Mouse (Mus musculus): Measurements from ENCODE around the gene Ak5. TPM values are rescaled to one million over a fixed set of nuclear protein-coding genes. Genes with fewer than 3 reads are reported as not detected.

Ak5 gene
- polyA plus RNA-seq, 1 experiment from 2014 or later: 1.2 TPM

DNA sequence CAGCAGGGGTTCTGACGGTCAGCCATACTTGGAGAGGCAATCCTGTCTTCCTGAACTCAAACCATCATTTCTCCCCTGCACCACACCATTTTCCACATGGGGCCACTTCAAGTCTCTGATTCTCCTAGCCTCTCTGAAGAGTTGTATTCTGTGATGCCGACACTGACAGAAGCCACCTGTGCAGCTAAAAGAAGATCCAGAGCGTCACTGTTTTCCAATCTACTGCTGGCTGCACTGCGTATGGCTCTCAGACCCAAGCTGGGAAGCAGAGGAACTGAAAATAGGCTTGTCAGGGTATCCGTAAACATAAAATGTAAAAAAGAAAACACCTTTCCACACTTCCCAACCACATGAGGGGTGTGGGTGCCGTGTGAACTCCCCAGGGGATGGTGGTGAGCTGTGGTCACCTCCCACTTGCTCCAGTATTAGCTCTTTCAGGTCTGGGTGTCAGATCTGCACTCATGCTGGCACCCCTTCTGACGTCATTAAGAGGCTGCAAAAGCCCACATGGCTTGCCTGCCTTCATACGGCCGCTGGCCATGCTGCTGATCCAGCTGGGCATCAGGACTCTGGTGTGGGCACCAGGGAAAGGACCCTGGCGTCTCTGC lies 88.1 kb downstream of the Ak5 start:
- H3K4me3 ChIP-seq (replicated peaks): no peak overlapping the region
- H3K4me1 ChIP-seq: peaks cover 13% of the 10 kb centered on the region
- H3K9me3 ChIP-seq: no peaks in the 10 kb centered on the region
- no peak overlapping the region for H3K27ac ChIP-seq
- H3K27me3 ChIP-seq: no peaks in the 10 kb centered on the region
- ATAC-seq (ENCODE audit: low FRiP score): no peak
- no peaks in the 10 kb centered on the region for H3K36me3 ChIP-seq (replicated peaks)
- 86% methylated on average over 10 of the region's 10 CpGs for WGBS
- no peak overlapping the region for H3K9ac ChIP-seq
- no peak overlapping the region for H3K4me2 ChIP-seq

DNA sequence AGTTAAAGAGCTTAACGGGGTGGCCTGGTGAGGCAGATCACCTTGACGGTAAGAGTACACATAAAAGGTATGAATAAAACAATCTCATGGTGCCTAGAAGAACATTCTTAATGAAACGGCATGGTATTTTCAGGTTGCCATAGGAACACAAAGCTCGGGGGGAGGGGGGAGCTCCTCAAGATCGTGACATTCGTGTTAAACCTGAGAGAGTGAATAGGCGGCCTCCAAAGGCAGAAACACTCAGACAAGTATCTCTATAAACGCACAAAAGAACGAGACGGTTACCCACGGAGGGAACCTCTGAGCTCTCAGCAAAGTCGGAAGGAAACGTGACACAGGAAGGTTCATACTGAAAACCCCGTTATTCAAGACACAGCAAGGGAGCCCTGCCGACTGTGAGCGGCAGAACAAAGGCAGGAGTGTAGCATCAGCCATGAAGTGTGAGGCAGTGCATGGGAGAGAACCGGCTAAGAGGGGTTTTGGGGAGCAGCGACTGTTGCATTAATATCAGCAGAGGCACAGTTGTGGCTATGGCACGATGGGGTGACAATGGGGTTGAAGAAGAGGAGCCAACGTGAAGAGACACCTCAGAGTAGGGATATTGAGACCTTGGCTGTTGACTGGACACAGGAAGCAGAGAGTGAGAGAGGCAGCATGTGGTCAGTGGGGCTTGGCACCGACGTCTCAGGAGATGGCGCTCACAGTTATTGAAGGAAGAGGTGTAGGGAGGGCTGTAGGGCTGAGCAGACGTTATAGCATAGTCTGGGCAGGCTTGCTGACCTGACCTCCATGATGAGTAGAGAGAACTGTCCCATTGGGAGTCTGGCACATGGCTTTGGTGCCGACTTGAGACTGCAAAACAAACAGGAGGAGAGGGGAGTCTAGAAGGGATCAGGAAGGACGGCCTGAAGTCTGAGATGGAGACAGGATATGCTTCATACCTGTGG lies 89.6 kb downstream of the Ak5 start:
- H3K4me1 ChIP-seq: peaks cover 13% of the 10 kb centered on the region
- H3K9me3 ChIP-seq: no peaks in the 10 kb centered on the region
- H3K27me3 ChIP-seq: no peaks in the 10 kb centered on the region
- 57% methylated on average over 26 of the region's 26 CpGs for WGBS
- peak overlapping the region; percentile 47; the same call in 1 of the 2 replicates for H3K27ac ChIP-seq
- H3K4me2 ChIP-seq: peak overlapping the region; percentile 11
- no peak overlapping the region for H3K4me3 ChIP-seq (replicated peaks)
- H3K36me3 ChIP-seq (replicated peaks): no peaks in the 10 kb centered on the region
- no peak overlapping the region for H3K9ac ChIP-seq
- ATAC-seq (ENCODE audit: low FRiP score): peak; percentile 64; the same call in 1 of the 2 replicates

DNA sequence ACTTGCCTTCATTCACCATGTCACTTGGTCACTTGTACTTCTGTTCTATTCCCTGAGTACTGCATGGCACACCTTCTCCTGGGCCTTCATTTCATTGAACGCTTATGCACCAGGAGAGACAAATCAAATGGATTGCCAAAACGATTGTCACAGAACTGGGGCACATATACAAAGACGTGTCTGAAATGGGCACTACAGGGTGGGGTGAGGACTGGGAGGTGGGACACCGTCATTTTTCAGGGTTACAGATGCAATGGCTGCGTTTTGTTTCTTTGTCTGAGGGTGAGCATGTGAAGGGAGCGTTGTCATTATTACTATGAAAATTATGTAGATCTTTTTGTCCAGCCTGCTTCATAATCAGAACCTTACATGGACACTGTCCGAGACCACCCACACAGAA lies 90.4 kb downstream of the Ak5 start:
- ATAC-seq (ENCODE audit: low FRiP score): 0 out of 2 replicates have a peak, but pooled peaks have one; percentile 3
- Histone ChIP-seq H3K27ac (no peak overlapping the region), H3K4me1 (peaks cover 13% of the 10 kb centered on the region), H3K4me2 (no peak overlapping the region), H3K4me3 (replicated peaks) (no peak overlapping the region), H3K36me3 (replicated peaks) (no peaks in the 10 kb centered on the region), H3K27me3 (no peaks in the 10 kb centered on the region), H3K9ac (no peak overlapping the region), H3K9me3 (no peaks in the 10 kb centered on the region)
- 78% methylated on average over 7 of the region's 7 CpGs for WGBS

DNA sequence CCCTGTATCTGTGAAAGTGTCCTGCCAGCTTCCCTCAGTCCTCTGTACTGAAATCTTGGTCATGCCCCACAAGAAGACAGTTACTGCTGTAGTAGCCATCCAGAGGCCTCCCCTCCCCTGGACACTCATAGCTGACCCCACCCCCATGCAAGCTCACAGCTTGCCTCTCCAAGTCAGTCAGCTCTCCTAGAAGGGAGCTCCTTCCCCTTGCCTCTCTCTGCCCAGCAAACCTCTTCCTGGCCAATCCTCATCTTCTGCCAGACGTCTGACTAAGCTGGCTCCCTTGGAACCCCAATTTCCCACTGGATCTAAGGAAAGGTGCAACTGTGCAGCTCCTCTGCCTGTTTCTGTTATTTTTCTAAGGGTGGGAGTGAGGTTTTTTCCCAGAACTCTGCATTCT lies 90.9 kb downstream of the Ak5 start:
- no peaks in the 10 kb centered on the region for H3K27me3 ChIP-seq
- H3K4me2 ChIP-seq: no peak overlapping the region
- no peaks in the 10 kb centered on the region for H3K36me3 ChIP-seq (replicated peaks)
- no peak for ATAC-seq (ENCODE audit: low FRiP score)
- H3K27ac ChIP-seq: no peak overlapping the region
- H3K4me1 ChIP-seq: peaks cover 13% of the 10 kb centered on the region
- no peak overlapping the region for H3K9ac ChIP-seq
- H3K4me3 ChIP-seq (replicated peaks): no peak overlapping the region
- 72% methylated on average over 1 of the region's 1 CpGs for WGBS
- H3K9me3 ChIP-seq: no peaks in the 10 kb centered on the region

DNA sequence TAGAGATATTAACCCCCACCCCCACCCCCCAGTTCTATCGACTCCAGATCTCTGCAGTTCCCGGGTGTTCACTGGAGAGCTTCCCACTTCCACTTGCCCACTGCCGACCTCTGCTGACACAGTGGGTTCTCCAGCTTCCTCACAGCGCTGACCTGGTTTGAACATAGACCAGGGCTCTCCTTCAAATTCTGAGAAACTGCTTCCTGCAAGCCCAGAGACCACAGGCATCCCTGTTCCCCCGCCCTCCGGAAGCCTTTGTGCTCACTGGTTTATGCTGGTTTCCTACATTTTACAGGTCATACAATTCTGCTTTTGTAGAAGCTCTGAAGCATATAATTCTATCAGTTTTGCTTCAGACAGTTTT lies 98.9 kb downstream of the Ak5 start:
- no peaks in the 10 kb centered on the region for H3K36me3 ChIP-seq (replicated peaks)
- WGBS: 85% methylated on average over 6 of the region's 6 CpGs
- ATAC-seq (ENCODE audit: low FRiP score): no peak
- no peak overlapping the region for H3K27ac ChIP-seq
- H3K4me2 ChIP-seq: no peak overlapping the region
- no peaks in the 10 kb centered on the region for H3K4me1 ChIP-seq
- no peak overlapping the region for H3K4me3 ChIP-seq (replicated peaks)
- H3K27me3 ChIP-seq: no peaks in the 10 kb centered on the region
- no peaks in the 10 kb centered on the region for H3K9me3 ChIP-seq
- H3K9ac ChIP-seq: no peak overlapping the region

DNA sequence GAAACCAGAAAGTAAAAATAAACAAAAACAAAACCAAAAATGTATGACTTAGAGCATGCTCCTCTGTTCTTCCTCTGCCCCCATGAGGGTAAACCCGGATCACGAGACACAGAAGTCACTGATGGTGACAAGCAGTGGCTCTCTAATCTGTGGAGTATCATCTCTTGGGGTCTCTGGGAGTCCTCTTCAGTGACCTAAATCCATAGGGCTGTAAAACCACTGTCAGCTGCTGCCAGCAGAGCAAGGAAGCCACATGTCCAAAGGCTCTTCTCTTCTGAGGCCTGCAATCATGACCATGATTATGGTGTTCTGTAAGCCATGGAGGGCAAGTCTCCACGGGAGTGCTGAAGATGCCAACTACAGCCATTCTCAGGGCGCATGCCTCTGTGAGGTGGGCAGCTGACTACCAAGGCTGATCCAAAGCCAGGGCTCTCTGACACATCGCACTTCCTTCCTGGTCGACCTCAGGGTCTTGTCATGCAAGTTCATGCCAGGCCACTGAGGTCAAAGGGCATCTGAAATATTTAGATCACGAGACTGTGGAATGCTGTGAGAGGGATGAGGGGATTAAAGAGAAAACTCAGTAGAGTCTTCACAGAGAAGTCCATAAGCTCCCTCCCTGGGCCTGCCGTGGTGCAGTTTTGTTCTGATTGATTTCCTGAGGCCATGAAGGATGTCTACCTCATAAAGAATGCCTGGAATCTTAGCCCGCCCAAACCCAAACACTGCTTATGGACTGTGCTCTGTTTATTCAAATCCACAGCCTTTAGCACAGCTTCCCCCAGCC lies 99.5 kb downstream of the Ak5 start:
- 76% methylated on average over 9 of the region's 9 CpGs for WGBS
- no peak for ATAC-seq (ENCODE audit: low FRiP score)
- H3K4me1 ChIP-seq: no peaks in the 10 kb centered on the region

DNA sequence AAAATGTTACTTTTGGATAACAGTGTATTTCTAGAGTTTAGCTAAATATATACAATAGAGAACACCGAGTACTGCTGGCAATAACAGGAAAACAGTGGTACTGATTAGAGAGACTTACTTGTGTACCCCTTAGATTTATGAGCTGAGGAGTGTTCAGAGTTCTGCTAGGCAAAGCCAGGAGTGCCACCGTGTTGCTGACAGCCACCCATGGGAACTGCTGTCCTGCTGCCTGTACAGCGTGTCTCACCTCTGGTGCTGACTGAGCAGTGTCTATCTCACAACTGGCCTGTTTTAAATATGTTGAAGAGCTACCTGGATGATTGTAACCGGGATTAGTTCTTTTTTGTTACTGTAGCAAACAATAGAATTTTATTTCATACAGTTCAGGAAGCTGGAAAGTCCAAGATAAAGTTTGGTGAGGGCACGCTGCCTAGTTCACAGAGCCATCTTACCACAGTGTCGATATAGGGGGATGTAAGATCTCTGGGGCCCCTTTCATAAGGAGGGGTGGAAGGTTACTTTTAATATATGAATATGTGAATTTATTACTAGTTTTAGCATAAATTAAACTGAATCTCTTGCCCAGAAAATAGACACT lies 103.5 kb downstream of the Ak5 start:
- H3K27me3 ChIP-seq: no peaks in the 10 kb centered on the region
- H3K36me3 ChIP-seq (replicated peaks): no peaks in the 10 kb centered on the region
- WGBS: 86% methylated on average over 6 of the region's 6 CpGs
- no peaks in the 10 kb centered on the region for H3K4me1 ChIP-seq
- no peak for ATAC-seq (ENCODE audit: low FRiP score)
- no peak overlapping the region for H3K27ac ChIP-seq
- no peak overlapping the region for H3K4me3 ChIP-seq (replicated peaks)
- no peaks in the 10 kb centered on the region for H3K9me3 ChIP-seq
- no peak overlapping the region for H3K4me2 ChIP-seq
- H3K9ac ChIP-seq: no peak overlapping the region

More for the DNA sequence above, 99.5 kb downstream of the Ak5 start:
- H3K27ac ChIP-seq: no peak overlapping the region
- H3K4me2 ChIP-seq: no peak overlapping the region
- H3K36me3 ChIP-seq (replicated peaks): no peaks in the 10 kb centered on the region
- H3K9me3 ChIP-seq: no peaks in the 10 kb centered on the region
- no peaks in the 10 kb centered on the region for H3K27me3 ChIP-seq
- H3K9ac ChIP-seq: no peak overlapping the region
- no peak overlapping the region for H3K4me3 ChIP-seq (replicated peaks)

DNA sequence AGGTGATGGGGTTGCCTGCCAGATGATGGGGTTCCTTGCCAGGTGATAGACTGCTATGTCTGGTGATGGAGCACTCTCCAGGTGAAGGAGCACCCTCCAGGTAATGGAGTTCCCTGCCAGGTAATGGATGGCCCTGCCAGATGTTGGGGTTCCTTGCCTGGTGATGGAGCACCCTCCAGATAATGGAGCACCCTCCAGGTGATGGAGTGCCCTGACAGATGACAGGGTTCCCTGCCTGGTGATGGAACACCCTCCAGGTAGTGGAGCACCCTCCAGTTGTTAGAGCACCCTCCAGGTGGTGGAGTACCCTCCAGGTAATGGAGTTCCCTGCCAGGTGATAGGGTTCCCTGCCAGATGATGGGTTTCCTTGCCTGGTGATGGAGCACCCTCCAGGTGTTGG lies 104.3 kb downstream of the Ak5 start:
- no peaks in the 10 kb centered on the region for H3K27me3 ChIP-seq
- H3K9me3 ChIP-seq: no peaks in the 10 kb centered on the region
- H3K9ac ChIP-seq: no peak overlapping the region
- H3K4me2 ChIP-seq: no peak overlapping the region
- no peak overlapping the region for H3K27ac ChIP-seq
- no peaks in the 10 kb centered on the region for H3K36me3 ChIP-seq (replicated peaks)
- no peak for ATAC-seq (ENCODE audit: low FRiP score)
- H3K4me1 ChIP-seq: no peaks in the 10 kb centered on the region
- no peak overlapping the region for H3K4me3 ChIP-seq (replicated peaks)

DNA sequence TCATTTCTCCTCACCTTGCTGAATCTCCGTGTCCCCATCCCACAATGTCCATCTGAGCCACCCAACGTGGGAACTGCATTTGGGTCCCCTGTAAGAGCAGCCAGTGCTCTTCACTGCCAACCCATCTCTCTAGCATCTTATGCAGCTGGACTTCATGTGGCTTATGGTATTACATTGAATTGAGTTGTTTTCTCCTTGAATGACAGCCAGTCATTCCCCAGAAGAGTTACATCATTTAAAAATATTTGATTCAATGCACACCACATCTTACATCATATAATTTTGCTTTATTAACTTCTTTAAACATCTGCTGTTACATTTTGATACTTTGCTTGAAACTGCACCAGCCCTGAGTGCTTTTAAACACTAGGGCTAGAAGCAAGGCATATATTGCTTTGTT lies 106.5 kb downstream of the Ak5 start:
- H3K36me3 ChIP-seq (replicated peaks): no peaks in the 10 kb centered on the region
- WGBS: 70% methylated on average over 2 of the region's 2 CpGs
- no peak overlapping the region for H3K4me2 ChIP-seq
- ATAC-seq (ENCODE audit: low FRiP score): no peak
- H3K9me3 ChIP-seq: no peaks in the 10 kb centered on the region
- H3K27me3 ChIP-seq: no peaks in the 10 kb centered on the region
- H3K27ac ChIP-seq: no peak overlapping the region
- H3K9ac ChIP-seq: no peak overlapping the region
- H3K4me3 ChIP-seq (replicated peaks): no peak overlapping the region
- H3K4me1 ChIP-seq: no peaks in the 10 kb centered on the region

DNA sequence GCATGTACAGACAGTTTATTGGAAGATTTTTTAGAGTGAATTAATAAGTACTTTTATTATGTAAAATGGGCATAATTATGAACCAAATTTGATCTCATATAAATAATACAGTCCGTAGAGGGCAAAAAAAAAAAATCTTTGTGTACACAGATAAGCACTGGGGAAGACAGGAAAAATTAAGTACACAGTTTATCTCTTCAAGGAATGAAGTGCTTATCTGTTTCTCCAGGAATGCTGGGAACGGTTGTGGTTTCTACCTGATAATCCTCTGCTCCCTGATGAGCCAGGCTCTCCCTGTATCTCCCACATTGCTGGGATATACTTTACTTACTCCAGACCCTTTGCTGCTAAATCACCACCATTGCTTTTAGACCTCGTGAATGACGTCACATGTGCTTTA lies 108.9 kb downstream of the Ak5 start:
- Histone ChIP-seq H3K9ac (no peak overlapping the region), H3K27ac (no peak overlapping the region), H3K9me3 (no peaks in the 10 kb centered on the region), H3K27me3 (no peaks in the 10 kb centered on the region), H3K4me1 (no peaks in the 10 kb centered on the region), H3K4me2 (no peak overlapping the region), H3K4me3 (replicated peaks) (no peak overlapping the region), H3K36me3 (replicated peaks) (no peaks in the 10 kb centered on the region)
- ATAC-seq (ENCODE audit: low FRiP score): no peak
- 84% methylated on average over 4 of the region's 4 CpGs for WGBS

DNA sequence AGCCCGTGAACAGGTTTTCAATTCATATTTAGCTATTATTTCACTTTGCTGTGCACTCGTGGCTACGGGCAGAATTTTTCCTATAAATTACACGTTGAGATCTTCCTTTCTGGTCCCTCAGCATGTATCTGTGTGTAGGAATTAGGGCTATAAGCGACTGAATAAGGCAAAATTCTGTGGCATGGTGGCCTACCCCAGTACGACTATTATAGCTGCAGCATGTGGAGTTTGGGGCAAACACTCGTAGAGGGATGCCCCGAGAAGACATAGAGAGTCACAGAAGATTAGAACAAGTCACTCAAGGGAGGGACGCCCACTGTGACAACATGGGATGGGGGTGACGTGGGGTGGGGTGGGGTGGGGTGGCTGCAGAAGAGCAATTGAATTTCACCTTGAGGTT lies 110.1 kb downstream of the Ak5 start:
- Histone ChIP-seq H3K9ac (no peak overlapping the region), H3K27ac (no peak overlapping the region), H3K4me1 (no peaks in the 10 kb centered on the region), H3K4me2 (no peak overlapping the region), H3K36me3 (replicated peaks) (no peaks in the 10 kb centered on the region), H3K27me3 (no peaks in the 10 kb centered on the region), H3K4me3 (replicated peaks) (no peak overlapping the region), H3K9me3 (no peaks in the 10 kb centered on the region)
- ATAC-seq (ENCODE audit: low FRiP score): no peak
- whole genome bisulfite sequencing: 61% methylated on average over 10 of the region's 10 CpGs

DNA sequence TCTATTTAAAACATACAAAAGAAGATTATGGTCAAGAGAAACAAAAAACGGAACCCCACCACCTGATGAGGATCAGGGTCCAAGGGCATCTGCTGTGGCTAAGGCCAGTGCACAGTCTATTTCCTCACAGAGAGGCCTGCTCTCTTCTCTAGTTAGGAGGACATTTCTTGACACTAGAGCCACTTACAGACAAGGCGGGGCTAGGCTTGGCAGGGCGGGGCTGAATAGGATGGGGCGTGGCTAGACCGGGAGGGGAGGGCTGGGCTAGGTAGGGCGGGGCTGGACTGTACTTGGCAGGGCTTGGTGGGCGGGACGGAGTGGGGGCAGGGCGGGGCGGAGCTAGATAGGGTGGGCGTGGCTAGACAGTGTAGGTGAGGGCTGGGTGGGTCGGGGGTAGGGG lies 110.5 kb downstream of the Ak5 start:
- Histone ChIP-seq H3K4me2 (no peak overlapping the region), H3K9ac (no peak overlapping the region), H3K27me3 (no peaks in the 10 kb centered on the region), H3K36me3 (replicated peaks) (no peaks in the 10 kb centered on the region), H3K27ac (no peak overlapping the region), H3K4me1 (no peaks in the 10 kb centered on the region), H3K9me3 (no peaks in the 10 kb centered on the region), H3K4me3 (replicated peaks) (no peak overlapping the region)
- 47% methylated on average over 12 of the region's 12 CpGs for WGBS
- no peak for ATAC-seq (ENCODE audit: low FRiP score)
